Mouse (Mus musculus) right cerebral cortex, postnatal 14 days (tissue): ENCODE data around the gene Dapk2.
"Not testable (repeated sequence)": the region's sequence is repeated elsewhere in the genome, so short reads cannot be mapped to it uniquely, and the experiment has no call there.

Experiments used
- DNase-seq: peaks from one replicate; pipeline ENCODE4 v3.0.0; 2022

Dapk2 gene

DNA sequence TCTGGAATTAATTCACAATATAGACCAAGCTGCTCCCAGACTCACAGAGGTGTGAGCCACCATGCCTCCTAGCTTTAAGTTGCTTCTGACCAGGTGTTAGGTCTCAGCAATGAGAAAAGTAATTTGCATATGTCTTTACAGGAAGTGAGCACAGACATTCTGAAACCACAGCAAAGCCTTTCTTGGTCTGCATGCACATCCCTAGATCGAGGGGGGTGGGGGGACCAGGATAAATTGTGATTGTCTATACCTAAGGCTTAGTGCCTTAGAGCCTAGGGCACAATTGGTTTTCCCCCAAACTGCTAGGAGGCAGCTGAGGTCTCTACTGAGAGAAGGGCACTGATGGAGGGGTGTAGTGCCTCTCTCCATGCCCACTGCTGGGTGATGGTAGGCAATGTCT lies 122.5 kb downstream of the Dapk2 start:
- DNase-seq = no peak

GRCm38 (mm10) chr9:66281501-66281951 lies 123.5 kb downstream of the Dapk2 start:
- no peak for DNase-seq

GRCm38 (mm10) chr9:66282582-66282981 lies 124.6 kb downstream of the Dapk2 start:
- no peak for DNase-seq

DNA sequence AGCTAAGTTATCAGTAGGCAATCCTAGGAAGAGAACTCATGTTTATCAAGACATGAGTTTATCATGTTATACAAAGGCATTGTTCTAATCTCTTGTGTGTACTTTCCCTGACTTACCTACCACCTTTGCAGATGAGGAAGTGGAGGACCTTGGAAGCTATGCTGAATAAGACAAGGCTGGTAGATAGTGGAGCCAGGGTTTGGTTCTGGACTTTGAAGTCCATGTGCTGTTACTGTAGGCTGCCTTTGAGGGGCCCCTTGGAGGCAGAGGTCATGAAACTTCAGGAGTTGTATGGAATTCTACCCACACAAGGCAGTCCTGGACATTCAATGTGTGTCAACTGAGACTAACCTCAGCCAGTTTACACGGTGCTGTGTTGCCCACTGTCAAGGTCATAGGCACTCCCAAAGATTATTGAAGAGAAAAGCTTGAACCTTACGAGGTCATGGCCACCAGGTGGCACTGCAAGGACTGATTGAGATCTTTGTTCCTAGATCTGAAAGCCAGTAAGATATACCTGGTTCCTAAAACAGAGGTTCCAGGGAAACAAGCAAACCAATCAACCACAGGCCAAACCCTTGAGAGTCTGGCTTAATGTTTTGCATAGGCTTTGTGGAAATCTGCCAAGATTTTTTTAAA lies 125.7 kb downstream of the Dapk2 start:
- DNase-seq = peak; percentile 79

GRCm38 (mm10) chr9:66285241-66285640 lies 127.2 kb downstream of the Dapk2 start:
- DNase-seq = not testable (repeated sequence)

- DNase-seq = no peak
Measured at GRCm38 (mm10) chr9:66285901-66286300, 127.9 kb downstream of the Dapk2 start.

DNA sequence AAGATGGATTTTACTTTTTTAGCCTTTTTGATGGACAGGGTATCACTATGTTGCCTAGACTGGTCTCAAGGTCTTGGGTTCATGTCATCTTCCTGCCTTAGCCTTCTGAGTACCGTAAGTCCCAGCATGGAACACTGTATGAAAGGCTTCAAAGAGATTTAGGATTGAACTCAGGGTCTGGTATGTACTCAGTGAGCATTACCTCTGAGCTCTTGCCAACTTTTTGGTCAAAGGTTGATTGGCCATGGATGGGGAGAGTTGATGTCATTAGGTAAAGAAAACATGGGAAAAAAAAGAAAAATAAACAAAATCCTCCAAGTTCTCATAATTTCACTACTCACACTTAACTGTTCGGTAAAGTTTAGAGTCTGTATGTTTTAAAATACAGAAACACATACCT lies 132.7 kb downstream of the Dapk2 start:
- no peak for DNase-seq

- no peak for DNase-seq
Measured at GRCm38 (mm10) chr9:66293319-66293718, 135.3 kb downstream of the Dapk2 start.

- no peak for DNase-seq
Measured at GRCm38 (mm10) chr9:66294227-66294626, 136.2 kb downstream of the Dapk2 start.

DNA sequence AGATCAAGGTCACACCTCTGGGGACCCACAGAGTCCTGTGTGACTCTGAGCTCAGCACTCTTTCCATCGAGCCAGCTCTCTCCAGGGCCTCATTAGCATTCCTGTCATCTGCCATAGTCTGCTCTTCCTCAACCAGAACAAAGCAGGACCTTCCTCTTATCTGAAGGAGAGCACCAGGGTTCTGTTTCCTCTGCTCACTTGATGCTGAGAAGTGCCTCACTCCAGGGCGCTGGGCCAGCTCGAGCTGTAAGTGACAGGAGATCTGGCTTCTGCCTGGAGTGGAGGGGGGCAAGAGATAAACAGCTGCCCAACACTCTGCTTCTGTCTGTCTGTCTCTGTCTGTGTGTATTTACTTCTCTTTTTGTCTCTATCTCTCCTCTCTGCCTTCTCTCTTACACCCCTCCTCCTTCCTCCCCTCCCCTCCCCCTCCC lies 137.0 kb downstream of the Dapk2 start:
- peak; percentile 25 for DNase-seq

DNA sequence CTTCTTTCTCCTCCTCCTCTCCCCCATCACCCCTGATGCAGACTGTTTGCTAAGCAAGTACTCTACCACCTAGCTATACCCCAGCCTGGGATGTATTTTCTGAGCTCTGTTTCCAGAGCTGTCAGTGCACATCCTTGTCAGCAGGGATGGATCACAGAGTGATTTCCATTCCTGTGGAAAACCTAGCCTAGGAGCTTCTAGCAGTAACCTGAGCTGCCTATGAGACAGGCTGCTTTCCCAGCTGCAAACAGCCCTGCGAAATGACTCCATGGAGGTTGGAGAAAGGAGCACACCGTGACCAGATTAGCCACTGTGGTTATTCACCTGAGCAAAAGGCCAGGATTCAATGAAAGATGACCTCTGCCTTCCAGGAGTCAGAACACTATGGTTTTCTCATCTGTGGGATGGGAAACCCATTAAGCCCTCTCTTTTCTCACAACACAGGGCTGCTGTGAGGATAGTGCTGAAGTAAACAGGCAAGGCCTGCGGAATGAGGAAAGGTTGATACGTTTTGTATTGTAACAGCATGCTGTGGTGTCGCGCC lies 137.6 kb downstream of the Dapk2 start:
- no peak for DNase-seq

DNA sequence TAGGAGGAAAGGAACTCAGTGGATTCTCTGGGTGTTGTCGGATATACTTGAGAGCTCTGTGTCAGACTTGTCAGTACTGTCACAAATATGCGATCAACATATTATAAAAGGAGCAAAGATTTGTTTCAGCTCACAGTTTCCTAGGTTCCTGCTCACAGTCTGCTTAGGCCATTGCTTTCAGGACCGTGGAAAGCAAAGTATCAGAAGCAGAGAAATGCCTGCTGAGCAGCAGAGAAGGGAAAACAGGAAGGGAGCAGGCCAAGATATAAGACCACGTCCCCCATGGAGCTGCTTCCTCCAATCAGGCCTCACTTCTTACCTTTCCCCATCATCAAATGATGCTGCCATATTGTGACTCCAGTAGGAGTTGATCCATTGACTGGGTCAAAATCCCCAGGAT lies 140.8 kb downstream of the Dapk2 start:
- DNase-seq = no peak

- no peak for DNase-seq
Measured at GRCm38 (mm10) chr9:66300448-66301027, 142.5 kb downstream of the Dapk2 start.

DNA sequence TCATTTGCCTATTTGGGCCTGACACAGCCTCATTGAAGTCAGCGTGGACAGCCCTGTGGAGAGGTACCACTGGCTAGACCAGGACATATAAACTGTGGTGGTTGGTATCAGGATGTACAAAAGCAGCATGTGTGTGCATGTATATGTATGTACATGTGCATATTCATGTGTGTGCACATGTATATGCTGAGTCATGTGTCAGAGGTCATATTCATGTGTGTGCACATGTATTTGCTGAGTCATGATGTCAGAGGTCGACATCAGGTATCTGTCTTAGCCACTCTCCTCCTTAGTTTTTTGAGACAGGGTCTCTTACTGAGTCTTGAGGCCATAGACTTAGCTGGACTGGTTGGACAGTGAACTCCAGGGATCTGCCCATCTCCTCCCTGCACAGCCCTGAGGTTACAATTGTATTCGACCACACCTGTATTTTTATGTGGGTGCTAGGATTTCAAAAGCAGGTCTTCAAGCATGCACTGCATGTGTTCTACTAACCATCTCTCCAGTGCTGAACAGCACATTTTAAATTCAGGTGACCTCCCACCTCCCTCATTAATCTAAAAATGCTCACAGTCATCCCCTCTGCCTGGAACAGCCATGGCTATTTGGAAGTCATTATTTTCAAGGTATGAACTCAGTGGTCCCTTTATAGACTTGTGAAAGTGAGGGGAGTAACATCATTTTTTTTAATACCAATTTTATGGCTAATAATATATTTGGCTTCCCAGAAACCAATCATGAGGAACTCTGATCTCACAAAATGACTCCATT lies 146.5 kb downstream of the Dapk2 start:
- no peak for DNase-seq

GRCm38 (mm10) chr9:66305121-66306112 lies 147.4 kb downstream of the Dapk2 start:
- DNase-seq = peak; percentile 65

- DNase-seq = no peak
Measured at GRCm38 (mm10) chr9:66306414-66306813, 148.4 kb downstream of the Dapk2 start.

DNA sequence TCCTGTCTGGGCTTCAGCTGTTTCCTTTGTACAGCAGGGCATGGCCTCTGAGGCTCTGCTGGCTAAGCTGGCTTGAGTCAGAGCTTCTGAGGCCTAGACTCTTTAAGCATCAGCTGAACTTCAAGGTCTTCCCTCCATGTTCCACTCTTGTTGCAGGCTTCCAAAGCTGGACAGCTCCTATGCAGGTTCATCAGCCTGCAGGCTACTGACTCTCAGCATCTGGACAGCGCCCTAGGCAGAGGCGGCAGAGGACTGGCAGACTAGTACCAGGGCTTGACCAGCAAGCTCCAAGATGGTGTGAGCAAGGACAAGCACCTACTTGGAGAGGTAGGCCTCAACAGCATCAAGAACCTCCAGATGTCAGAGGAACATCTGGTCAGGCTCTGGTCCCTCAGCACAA lies 149.3 kb downstream of the Dapk2 start:
- DNase-seq = no peak

- no peak for DNase-seq
Measured at GRCm38 (mm10) chr9:66308741-66309140, 150.7 kb downstream of the Dapk2 start.

- no peak for DNase-seq
Measured at GRCm38 (mm10) chr9:66311458-66311857, 153.4 kb downstream of the Dapk2 start.

DNA sequence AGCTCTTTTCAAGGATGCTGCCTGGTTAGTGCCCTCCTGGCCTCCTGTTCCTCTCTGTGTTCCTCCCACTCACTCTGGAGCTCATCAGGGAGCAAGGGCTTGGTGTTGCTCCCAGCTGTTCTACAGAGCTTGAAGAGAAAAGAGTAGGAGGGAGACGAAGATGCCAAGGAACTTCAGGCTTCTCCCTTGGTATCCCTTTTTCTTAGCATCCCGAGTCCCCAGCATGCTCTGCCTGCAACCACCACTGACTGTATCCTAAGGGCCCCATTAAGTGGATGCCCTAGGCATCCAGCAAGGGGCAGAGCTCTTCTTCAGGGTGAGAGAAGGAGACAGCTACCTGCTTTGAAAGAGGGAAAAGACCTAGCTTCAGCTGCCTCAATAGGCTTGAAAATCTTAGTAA lies 158.6 kb downstream of the Dapk2 start:
- DNase-seq = no peak
